Mouse (Mus musculus): ENCODE measurements around the gene Fam19a1.

GRCm38 (mm10) chr6:96167031-96167430 lies 54.1 kb downstream of the Fam19a1 start:
- no peak for TF ChIP-seq CTCF (IDR thresholded peaks at IDR 0.05; ENCODE audit: control insufficient read depth, insufficient read depth, insufficient replicate concordance, low read depth, low read length)
- TF ChIP-seq POLR2A (IDR thresholded peaks at IDR 0.05; ENCODE audit: control insufficient read depth, low read depth, low read length) = no peak

Data from testis, adult 2 months (tissue).